Mouse (Mus musculus) lung, adult 2 months (tissue): Measurements from ENCODE around the gene Ifrd2.

Source experiments
- CTCF ChIP-seq: fragments of 200-500 bp; IDR thresholded peaks from 2 replicates; pipeline ENCODE4 v1.5.1; 2011; ENCODE audit warnings: mild to moderate bottlenecking, low read length, control low read depth; ENCODE audit not compliant: insufficient read depth
- POLR2A ChIP-seq: fragments of 200-500 bp; IDR thresholded peaks from 2 replicates; pipeline ENCODE4 v1.6.1; 2011; ENCODE audit warnings: low read depth, mild to moderate bottlenecking, control low read depth, low read length, borderline replicate concordance; ENCODE audit errors: extremely low read depth

DNA sequence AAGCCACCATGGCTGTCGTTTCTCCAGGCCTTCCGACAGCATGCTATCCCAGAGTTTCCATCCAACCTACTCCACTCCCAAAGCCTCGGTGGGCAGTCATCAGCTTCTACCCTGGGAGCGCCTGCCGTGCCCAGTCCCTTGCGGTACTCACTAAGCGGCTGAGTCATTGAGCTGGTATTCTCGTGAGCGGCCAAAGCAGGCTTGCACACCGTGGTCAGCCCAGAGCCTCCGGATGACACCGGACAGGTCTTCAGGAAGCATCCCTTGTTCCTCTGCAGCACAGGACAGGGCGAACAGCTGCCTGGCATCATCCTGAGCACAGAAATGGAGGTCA is 32.1 kb downstream of the Ifrd2 start:
- TF ChIP-seq CTCF (no peak), POLR2A (no peak)
